Mouse (Mus musculus): ENCODE data around the gene Letm1. TPM values are rescaled to one million over a fixed set of nuclear protein-coding genes. Genes with fewer than 3 reads are reported as not detected.

Letm1 gene
- polyA plus RNA-seq, 1 experiment from 2014 or later = 39.5 TPM

- ATAC-seq (ENCODE audit: low FRiP score, low TSS enrichment) (no peak), DNase-seq (ENCODE audit: low spot score) (no peak)
- Histone ChIP-seq H3K9ac (ENCODE audit: low read length) (no peak overlapping the region), H3K36me3 (ENCODE audit: control insufficient read depth, insufficient read depth, low read length) (no peaks in the 10 kb centered on the region), H3K27ac (replicated peaks) (no peak overlapping the region), H3K4me3 (ENCODE audit: low read depth, low read length) (no peak overlapping the region), H3K4me2 (replicated peaks; ENCODE audit: low read depth) (no peak overlapping the region), H3K9me3 (ENCODE audit: control insufficient read depth, low read length) (no peaks in the 10 kb centered on the region), H3K4me1 (replicated peaks; ENCODE audit: control insufficient read depth, insufficient read depth) (no peaks in the 10 kb centered on the region), H3K27me3 (ENCODE audit: control insufficient read depth, insufficient read depth, low read length) (no peaks in the 10 kb centered on the region)
- WGBS = 68% methylated on average over 7 of the region's 7 CpGs
- TF ChIP-seq EP300 (optimal IDR thresholded peaks at IDR 0.05) (no peak), CTCF (IDR thresholded peaks at IDR 0.05; ENCODE audit: low read depth) (peak; percentile 24; the same call in 1 of the 2 replicates)
Measured at GRCm38 (mm10) chr5:33726081-33726647, 56.5 kb downstream of the Letm1 start.

- ATAC-seq (ENCODE audit: low FRiP score, low TSS enrichment) = no peak
- TF ChIP-seq CTCF (IDR thresholded peaks at IDR 0.05; ENCODE audit: low read depth) (no peak), EP300 (optimal IDR thresholded peaks at IDR 0.05) (no peak)
- Histone ChIP-seq H3K4me3 (ENCODE audit: low read depth, low read length) (peak overlapping the region; percentile 78), H3K4me1 (replicated peaks; ENCODE audit: control insufficient read depth, insufficient read depth) (no peaks in the 10 kb centered on the region), H3K4me2 (replicated peaks; ENCODE audit: low read depth) (peak overlapping the region; percentile 99), H3K27me3 (ENCODE audit: control insufficient read depth, insufficient read depth, low read length) (no peaks in the 10 kb centered on the region), H3K27ac (replicated peaks) (peak overlapping the region; percentile 85; the same call in 1 of the 2 replicates), H3K36me3 (ENCODE audit: control insufficient read depth, insufficient read depth, low read length) (no peaks in the 10 kb centered on the region), H3K9me3 (ENCODE audit: control insufficient read depth, low read length) (no peaks in the 10 kb centered on the region), H3K9ac (ENCODE audit: low read length) (peak overlapping the region; percentile 78)
- peak; percentile 46 for DNase-seq (ENCODE audit: low spot score)
- WGBS = 15% methylated on average over 36 of the region's 36 CpGs
Measured at GRCm38 (mm10) chr5:33723641-33724465, 58.8 kb downstream of the Letm1 start.

GRCm38 (mm10) chr5:33723019-33723640, 59.5 kb downstream of the Letm1 start:
- Histone ChIP-seq H3K9me3 (ENCODE audit: control insufficient read depth, low read length) (no peaks in the 10 kb centered on the region), H3K4me1 (replicated peaks; ENCODE audit: control insufficient read depth, insufficient read depth) (no peaks in the 10 kb centered on the region), H3K4me2 (replicated peaks; ENCODE audit: low read depth) (peak overlapping the region; percentile 99), H3K4me3 (ENCODE audit: low read depth, low read length) (peak overlapping the region; percentile 78), H3K27ac (replicated peaks) (peak overlapping the region; percentile 85; the same call in 1 of the 2 replicates), H3K9ac (ENCODE audit: low read length) (peak overlapping the region; percentile 78), H3K27me3 (ENCODE audit: control insufficient read depth, insufficient read depth, low read length) (no peaks in the 10 kb centered on the region), H3K36me3 (ENCODE audit: control insufficient read depth, insufficient read depth, low read length) (no peaks in the 10 kb centered on the region)
- TF ChIP-seq EP300 (optimal IDR thresholded peaks at IDR 0.05) (no peak), CTCF (IDR thresholded peaks at IDR 0.05; ENCODE audit: low read depth) (peak; percentile 26; the same call in 1 of the 2 replicates)
- ATAC-seq (ENCODE audit: low FRiP score, low TSS enrichment) = no peak
- DNase-seq (ENCODE audit: low spot score) = peak; percentile 64
- under 1% methylated on average over 61 of the region's 61 CpGs for WGBS

DNA sequence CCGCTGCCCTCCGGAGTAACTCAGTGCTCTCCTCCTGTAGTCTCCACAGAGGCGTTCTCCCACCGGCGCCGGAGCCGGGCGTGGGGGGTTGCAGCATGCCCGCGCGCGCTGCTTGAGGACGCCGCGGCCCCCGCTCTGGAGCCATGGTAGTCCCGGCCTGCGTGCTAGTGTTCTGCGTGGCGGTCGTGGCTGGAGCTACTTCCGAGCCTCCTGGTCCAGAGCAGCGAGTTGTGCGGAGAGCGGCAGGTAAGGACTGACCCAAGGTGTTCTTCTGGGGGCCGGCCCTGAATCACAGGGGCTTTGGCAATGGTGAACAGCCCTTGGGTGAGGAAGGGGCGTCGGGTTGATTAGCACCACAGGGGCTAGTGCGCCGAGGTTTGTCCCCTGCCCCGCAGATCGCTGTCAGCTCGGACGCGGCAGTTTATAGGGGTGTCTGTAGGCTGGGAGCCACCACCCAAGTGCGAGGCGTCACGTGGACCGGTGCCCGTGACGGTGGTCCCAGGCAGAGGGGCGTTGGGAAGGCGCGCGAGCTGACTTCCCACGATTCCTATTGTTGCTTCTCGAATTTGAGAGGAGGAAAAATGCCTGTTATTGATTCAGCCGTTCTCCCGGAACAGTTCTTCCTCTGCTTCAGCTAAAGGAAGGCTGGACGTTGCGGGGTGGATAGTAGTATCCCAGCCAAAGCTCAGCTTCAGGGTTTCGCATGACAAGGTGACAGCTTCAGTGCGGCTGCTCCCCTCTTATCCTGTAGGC, 60.2 kb downstream of the Letm1 start:
- H3K4me1 ChIP-seq (replicated peaks; ENCODE audit: control insufficient read depth, insufficient read depth) = no peaks in the 10 kb centered on the region
- H3K4me3 ChIP-seq (ENCODE audit: low read depth, low read length) = peak overlapping the region; percentile 78
- peak overlapping the region; percentile 99 for H3K4me2 ChIP-seq (replicated peaks; ENCODE audit: low read depth)
- ATAC-seq (ENCODE audit: low FRiP score, low TSS enrichment) = peak; percentile 11; the same call in 1 of the 2 replicates
- H3K27me3 ChIP-seq (ENCODE audit: control insufficient read depth, insufficient read depth, low read length) = no peaks in the 10 kb centered on the region
- 1% methylated on average over 52 of the region's 53 CpGs for WGBS
- H3K36me3 ChIP-seq (ENCODE audit: control insufficient read depth, insufficient read depth, low read length) = no peaks in the 10 kb centered on the region
- TF ChIP-seq EP300 (optimal IDR thresholded peaks at IDR 0.05) = no peak
- TF ChIP-seq CTCF (IDR thresholded peaks at IDR 0.05; ENCODE audit: low read depth) = no peak
- H3K9ac ChIP-seq (ENCODE audit: low read length) = peak overlapping the region; percentile 78
- DNase-seq (ENCODE audit: low spot score) = no peak
- peak overlapping the region; percentile 85 for H3K27ac ChIP-seq (replicated peaks)
- no peaks in the 10 kb centered on the region for H3K9me3 ChIP-seq (ENCODE audit: control insufficient read depth, low read length)

DNA sequence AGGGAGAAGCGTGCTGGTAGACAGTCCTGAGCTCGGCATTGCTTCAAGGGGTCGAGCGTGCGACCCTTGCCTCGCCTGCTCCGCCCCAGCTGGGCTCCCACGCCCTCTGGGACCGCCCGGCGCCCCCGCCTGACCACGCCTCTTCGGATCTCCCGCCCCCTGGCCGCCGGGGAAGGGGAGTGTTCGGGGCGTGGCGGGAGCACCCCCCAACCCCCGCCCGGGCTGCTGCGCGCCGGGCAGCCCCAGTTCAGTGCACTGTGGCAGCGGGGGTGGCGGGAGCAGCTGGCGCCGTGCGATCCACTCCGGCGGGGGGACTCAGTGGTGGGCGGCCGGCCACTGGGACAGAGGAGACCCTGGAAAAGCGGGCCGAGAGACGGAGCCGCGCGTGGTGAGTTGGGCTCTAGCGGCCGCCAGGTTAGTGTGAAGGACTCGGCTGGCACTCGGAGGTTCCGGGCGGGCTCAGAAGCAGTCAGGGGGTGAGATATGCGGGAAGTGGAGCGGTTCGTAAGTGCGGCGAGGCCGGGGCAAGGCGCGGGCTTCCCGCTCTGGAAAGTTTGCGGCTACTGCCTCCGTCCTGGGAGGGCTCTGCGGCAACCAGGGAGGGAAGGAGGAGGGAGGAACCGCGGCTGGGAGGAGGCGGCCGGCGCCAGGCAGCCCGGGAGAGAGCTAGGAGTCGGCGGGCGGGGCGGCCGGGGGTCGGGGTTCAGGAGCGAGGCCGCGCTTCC, 60.9 kb downstream of the Letm1 start, which contains the start of gene Fgfr3:
Fgfr3 (plus strand) TSS at position 134 of the 725 bp plus-strand sequence.
- Histone ChIP-seq H3K9me3 (ENCODE audit: control insufficient read depth, low read length) (no peaks in the 10 kb centered on the region), H3K4me3 (ENCODE audit: low read depth, low read length) (peak within 1 kb of the TSS; percentile 78), H3K4me1 (replicated peaks; ENCODE audit: control insufficient read depth, insufficient read depth) (no peaks in the 10 kb centered on the region), H3K4me2 (replicated peaks; ENCODE audit: low read depth) (peak within 1 kb of the TSS; percentile 99), H3K27ac (replicated peaks) (peak within 1 kb of the TSS; percentile 85), H3K36me3 (ENCODE audit: control insufficient read depth, insufficient read depth, low read length) (no peaks in the 10 kb centered on the region), H3K27me3 (ENCODE audit: control insufficient read depth, insufficient read depth, low read length) (no peaks in the 10 kb centered on the region), H3K9ac (ENCODE audit: low read length) (peak within 1 kb of the TSS; percentile 78)
- ATAC-seq (ENCODE audit: low FRiP score, low TSS enrichment) = peak; percentile 70
- under 1% methylated on average over 52 of the region's 73 CpGs for WGBS
- peak; percentile 51 for TF ChIP-seq CTCF (IDR thresholded peaks at IDR 0.05; ENCODE audit: low read depth)
- no peak for TF ChIP-seq EP300 (optimal IDR thresholded peaks at IDR 0.05)
- peak; percentile 75 for DNase-seq (ENCODE audit: low spot score)
